Mouse (Mus musculus) limb, embryonic 10.5 days (tissue): ENCODE measurements at regions not wholly inside any gene's neighbourhood (a gene's known extent, or its start where the extent isn't known, plus 50 kb on each side); places are given as distances from the start of the nearest gene placed in this dataset.
"Not testable (repeated sequence)": the region's sequence is repeated elsewhere in the genome, so short reads cannot be mapped to it uniquely, and the experiment has no call there.

Experiments
- DNase-seq: peaks from one replicate; pipeline ENCODE4 v3.0.0-alpha.2; 2017; ENCODE audit warnings: low spot score
- H3K27ac ChIP-seq: fragments of 300-500 bp; sonication (generic); 2 replicates; pipeline ENCODE4 v1.5.1; 2016; ENCODE audit warnings: mild to moderate bottlenecking
- H3K27me3 ChIP-seq: fragments of 300-500 bp; sonication (generic); 2 replicates; pipeline ENCODE4 v1.6.1; 2016; ENCODE audit warnings: low read depth, mild to moderate bottlenecking; ENCODE audit not compliant: poor library complexity, severe bottlenecking
- H3K36me3 ChIP-seq: fragments of 300-500 bp; sonication (generic); 2 replicates; pipeline ENCODE4 v1.6.1; 2016; ENCODE audit warnings: mild to moderate bottlenecking, moderate library complexity
- H3K4me1 ChIP-seq: fragments of 300-500 bp; sonication (generic); 2 replicates; pipeline ENCODE4 v1.6.1; 2016
- H3K4me3 ChIP-seq: fragments of 300-500 bp; sonication (generic); 2 replicates; pipeline ENCODE4 v1.5.1; 2016; ENCODE audit warnings: mild to moderate bottlenecking, moderate library complexity
- H3K9me3 ChIP-seq: fragments of 300-500 bp; sonication (generic); replicated peaks from 2 replicates; pipeline ENCODE4 v1.6.1; 2016; ENCODE audit warnings: mild to moderate bottlenecking
- WGBS: fragments of 180-500 bp; shearing (Covaris S2); methylation state at CpG from one replicate; pipeline ENCODE4 v1.1.7; 2016; 5-methylcytosine and 5-hydroxymethylcytosine counted together

DNA sequence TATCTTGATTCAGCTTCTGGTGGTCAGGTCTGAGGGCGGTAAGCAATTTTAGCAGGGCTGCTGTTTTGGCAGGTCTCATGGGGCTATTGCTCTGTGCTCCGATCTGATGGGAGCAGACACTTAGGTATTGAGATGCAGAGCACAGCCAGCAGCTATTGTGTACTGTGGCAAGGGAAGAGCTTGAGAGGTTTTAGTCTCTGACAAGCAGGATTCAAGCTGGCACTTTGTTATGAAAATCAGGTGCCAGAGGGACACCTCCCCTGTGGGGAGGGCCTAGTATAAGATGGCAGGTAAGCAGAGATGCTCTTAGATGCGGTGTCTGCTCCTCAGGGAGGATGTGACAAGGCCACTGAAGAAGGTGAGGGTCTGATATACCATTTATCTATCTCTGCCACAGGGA lies 343.3 kb downstream of the Samd5 start:
- Histone ChIP-seq H3K27me3 (no peaks in the 10 kb centered on the region), H3K36me3 (no peaks in the 10 kb centered on the region), H3K4me1 (no peaks in the 10 kb centered on the region), H3K9me3 (no peaks in the 10 kb centered on the region), H3K27ac (no peak overlapping the region), H3K4me3 (no peak overlapping the region)
- no peak for DNase-seq
- 45% methylated on average over 3 of the region's 3 CpGs for WGBS

DNA sequence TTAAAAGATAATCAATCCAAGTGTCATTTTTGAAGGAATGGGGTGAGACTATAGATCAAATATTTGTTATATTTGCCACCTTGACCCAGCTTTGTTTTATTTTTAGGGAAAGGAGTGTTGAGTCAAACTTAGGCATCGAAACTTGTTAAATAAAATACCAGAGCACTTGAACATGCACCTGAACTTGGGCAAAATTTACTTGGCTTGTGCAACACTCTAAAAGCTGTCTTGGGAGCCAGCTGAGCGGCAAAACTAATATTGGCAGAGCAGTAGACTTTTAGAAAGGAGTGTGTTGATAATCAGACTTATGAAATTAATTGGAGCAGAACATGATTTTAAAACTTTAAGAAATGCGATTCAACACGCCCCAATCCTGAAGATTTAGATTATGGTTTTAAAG lies 346.7 kb downstream of the Samd5 start:
- Histone ChIP-seq H3K36me3 (no peaks in the 10 kb centered on the region), H3K9me3 (no peaks in the 10 kb centered on the region), H3K4me1 (no peaks in the 10 kb centered on the region), H3K4me3 (no peak overlapping the region), H3K27ac (no peak overlapping the region), H3K27me3 (no peaks in the 10 kb centered on the region)
- WGBS, result 95% methylated on average over 4 of the region's 4 CpGs
- no peak for DNase-seq

DNA sequence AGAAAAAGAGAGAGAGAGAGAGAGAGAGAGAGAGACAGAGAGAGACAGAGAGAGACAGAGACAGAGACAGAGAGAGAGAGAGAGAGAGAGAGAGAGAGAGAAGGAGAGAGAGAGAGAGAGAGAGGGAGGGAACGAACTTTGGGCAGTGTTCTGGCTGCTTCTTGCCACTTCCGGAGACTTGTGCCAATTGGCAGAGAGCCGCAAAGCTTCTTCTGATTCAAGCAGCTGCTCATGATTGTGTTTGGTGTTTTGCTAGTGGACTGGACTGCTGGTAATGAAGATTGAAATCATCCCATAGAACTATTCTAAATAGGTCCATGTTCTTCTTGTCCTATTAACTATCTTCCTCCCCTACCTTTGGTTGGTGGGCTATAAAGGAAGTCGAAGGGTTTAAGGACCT lies 347.1 kb downstream of the Samd5 start:
- WGBS, result 93% methylated on average over 4 of the region's 4 CpGs
- H3K4me3 ChIP-seq, H3K36me3 ChIP-seq, H3K27me3 ChIP-seq, H3K9me3 ChIP-seq, H3K27ac ChIP-seq, DNase-seq, H3K4me1 ChIP-seq: not testable (repeated sequence)

DNA sequence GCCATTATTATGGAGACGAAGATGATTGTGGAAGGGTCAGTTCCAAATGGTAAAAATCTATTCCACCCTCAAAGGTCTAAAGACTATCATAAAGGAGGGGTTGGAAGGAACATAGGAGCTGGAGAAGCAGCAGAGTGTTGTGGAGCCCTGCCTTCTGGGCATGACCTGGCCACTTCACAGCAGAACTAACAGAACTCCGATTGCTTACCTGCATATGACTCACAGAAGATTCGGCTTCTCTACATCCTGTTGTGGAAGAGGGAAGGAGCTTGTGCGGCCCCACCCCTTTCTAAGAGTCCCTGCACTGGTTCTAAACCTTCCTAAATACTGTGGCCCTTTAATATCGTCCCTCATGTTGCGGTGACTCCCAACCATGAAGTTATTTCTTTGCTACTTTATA lies 362.7 kb downstream of the Samd5 start:
- H3K4me3 ChIP-seq, result no peak overlapping the region
- H3K36me3 ChIP-seq, result no peaks in the 10 kb centered on the region
- no peaks in the 10 kb centered on the region for H3K27me3 ChIP-seq
- no peaks in the 10 kb centered on the region for H3K4me1 ChIP-seq
- no peaks in the 10 kb centered on the region for H3K9me3 ChIP-seq
- DNase-seq, result no peak
- WGBS, result 91% methylated on average over 6 of the region's 6 CpGs
- no peak overlapping the region for H3K27ac ChIP-seq

DNA sequence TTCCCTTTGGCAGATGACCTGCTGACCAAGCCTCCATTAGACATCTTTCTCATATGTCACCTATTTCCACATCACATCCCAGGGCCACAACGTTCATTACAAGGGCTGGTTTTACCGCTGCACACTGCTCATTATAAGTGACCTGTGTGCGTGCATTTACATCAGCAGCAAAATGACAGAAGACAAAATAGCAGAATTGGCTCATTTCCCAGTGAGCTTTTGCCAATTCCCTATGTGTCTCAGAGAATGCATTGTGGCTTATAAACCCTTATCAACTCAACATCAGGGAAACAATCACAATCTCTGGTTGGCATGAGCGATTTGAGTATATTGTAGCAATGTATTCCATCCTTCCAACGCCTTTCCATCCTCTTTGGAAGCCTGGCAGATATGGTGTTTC lies 364.7 kb downstream of the Samd5 start:
- H3K9me3 ChIP-seq, result no peaks in the 10 kb centered on the region
- no peak for DNase-seq

DNA sequence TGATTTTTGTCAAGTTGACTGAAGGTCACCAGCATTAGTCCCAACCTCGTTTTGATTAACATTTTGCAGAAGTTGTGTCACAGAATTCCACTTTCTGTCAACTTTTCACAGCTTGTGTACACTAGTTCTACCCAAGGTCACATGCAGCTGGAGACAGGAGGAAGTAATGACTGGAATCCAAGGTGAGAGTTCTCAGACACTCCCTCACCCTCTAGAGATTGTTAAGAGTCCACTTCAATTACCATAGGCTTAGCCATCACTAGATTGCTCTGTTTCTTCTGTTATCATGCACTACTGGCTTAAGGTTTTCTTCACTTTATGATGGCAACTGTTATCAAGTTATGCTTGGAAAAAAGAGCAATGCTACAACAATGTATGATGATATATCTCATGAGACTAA lies 379.0 kb downstream of the Samd5 start:
- no peaks in the 10 kb centered on the region for H3K36me3 ChIP-seq
- H3K4me3 ChIP-seq, result no peak overlapping the region
- no peaks in the 10 kb centered on the region for H3K27me3 ChIP-seq
- no peak for DNase-seq
- H3K27ac ChIP-seq, result no peak overlapping the region
- 68% methylated on average over 1 of the region's 1 CpGs for WGBS
- no peaks in the 10 kb centered on the region for H3K9me3 ChIP-seq
- H3K4me1 ChIP-seq, result no peaks in the 10 kb centered on the region

More for the DNA sequence above, 364.7 kb downstream of the Samd5 start:
- no peaks in the 10 kb centered on the region for H3K4me1 ChIP-seq
- 89% methylated on average over 5 of the region's 5 CpGs for WGBS
- no peak overlapping the region for H3K4me3 ChIP-seq
- H3K36me3 ChIP-seq, result no peaks in the 10 kb centered on the region
- no peaks in the 10 kb centered on the region for H3K27me3 ChIP-seq
- no peak overlapping the region for H3K27ac ChIP-seq

DNA sequence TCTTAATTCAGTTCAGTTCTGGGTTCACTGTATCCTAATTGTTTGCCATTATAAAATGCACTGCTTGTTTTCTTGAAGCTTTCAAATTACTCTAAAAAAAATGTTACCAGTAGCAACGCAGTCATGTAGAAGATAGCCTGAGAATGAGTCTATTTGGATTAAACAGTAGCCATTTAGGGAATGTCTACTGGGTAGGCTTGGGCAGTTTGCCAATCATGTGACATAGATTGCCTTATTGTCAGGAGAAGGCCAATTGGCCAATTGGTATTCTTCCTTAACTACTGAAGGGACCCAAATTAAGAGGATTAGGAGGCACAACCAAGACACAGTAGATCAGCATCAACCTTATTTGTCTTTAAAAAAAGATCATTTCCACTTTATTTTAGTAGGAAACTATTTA lies 379.7 kb downstream of the Samd5 start:
- Histone ChIP-seq H3K27ac (no peak overlapping the region), H3K36me3 (no peaks in the 10 kb centered on the region), H3K27me3 (no peaks in the 10 kb centered on the region), H3K9me3 (no peaks in the 10 kb centered on the region), H3K4me3 (no peak overlapping the region), H3K4me1 (no peaks in the 10 kb centered on the region)
- 93% methylated on average over 1 of the region's 1 CpGs for WGBS
- no peak for DNase-seq

DNA sequence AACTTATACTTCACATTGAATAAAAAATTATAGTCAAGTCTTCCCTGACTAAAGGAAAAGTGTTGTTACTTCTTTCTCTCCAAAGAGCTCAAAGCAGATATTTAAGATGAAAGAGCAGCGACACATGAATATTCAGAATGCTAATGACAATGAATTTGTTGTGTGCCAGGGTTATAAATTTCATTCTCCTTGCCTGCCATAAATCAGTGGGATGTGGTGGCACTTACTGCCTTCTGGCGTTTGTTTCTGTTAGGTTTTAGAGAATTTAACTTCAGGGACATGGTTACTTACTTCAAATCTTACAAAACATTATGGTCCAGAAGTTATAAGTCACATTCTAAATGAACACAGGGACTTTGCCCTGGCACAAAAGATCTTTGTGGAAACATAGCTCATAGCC lies 380.4 kb downstream of the Samd5 start:
- no peaks in the 10 kb centered on the region for H3K36me3 ChIP-seq
- no peak overlapping the region for H3K27ac ChIP-seq
- no peaks in the 10 kb centered on the region for H3K27me3 ChIP-seq
- no peaks in the 10 kb centered on the region for H3K9me3 ChIP-seq
- no peaks in the 10 kb centered on the region for H3K4me1 ChIP-seq
- WGBS, result 59% methylated on average over 2 of the region's 2 CpGs
- DNase-seq, result no peak
- H3K4me3 ChIP-seq, result no peak overlapping the region

DNA sequence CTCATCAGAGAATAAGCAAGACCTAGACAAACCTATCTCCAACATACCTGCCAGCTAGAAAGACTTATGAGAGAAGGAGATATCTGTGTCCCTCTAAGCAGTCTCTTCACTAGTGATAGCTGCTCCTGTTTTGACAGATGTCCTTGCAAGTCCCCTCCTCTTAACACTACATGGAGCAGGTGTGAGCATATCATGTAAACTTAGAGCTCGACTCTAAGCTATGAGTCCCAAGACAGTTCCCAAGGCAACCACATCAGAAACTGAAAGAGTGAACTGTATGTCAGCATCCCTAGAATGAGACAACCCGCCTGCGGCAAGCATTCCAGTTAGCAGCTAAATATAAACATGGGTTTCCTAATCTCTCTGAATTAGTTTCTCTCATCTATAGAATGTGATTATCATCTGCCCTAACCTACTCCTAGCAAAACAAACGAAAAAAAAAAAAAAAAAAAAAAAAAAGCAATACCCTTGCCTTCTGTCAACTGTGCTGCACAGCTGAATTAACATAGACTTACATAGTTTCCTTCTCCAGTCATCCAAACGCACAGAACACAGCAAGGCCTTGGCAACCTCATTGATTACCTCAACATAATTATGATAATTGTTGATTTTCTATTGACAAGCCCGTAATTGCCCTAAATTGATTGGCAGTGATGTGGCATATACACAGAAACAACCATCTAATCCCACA lies 383.4 kb downstream of the Samd5 start:
- Histone ChIP-seq H3K36me3 (no peaks in the 10 kb centered on the region), H3K4me1 (no peaks in the 10 kb centered on the region), H3K9me3 (no peaks in the 10 kb centered on the region), H3K27me3 (no peaks in the 10 kb centered on the region), H3K27ac (no peak overlapping the region), H3K4me3 (no peak overlapping the region)
- WGBS, result 72% methylated on average over 6 of the region's 6 CpGs
- DNase-seq, result no peak

DNA sequence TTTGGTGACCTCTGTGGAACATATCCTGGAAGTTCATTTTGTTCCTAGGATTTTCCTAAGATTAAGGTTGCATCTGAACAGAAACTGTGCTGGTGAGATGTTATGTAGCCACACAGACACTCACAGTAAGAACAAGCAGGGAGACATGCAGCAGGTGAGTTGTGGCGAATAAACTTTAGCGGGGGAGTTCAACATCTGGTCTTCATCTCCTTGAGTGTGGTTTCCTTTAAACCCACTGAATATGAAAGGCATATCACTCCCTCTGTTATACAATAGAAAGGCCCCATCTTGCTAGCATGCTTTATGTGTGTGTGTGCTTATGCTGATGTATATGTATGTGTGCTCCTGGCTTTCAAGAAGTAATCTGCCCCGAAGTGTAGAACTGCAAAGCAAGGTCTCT lies 387.1 kb upstream of the Sash1 start:
- Histone ChIP-seq H3K36me3 (no peaks in the 10 kb centered on the region), H3K27me3 (no peaks in the 10 kb centered on the region), H3K9me3 (no peaks in the 10 kb centered on the region), H3K4me1 (peaks cover 13% of the 10 kb centered on the region), H3K4me3 (no peak overlapping the region), H3K27ac (0 out of 2 replicates have a peak overlapping the region, but pooled peaks have one; percentile 8)
- WGBS, result 81% methylated on average over 3 of the region's 3 CpGs
- DNase-seq, result no peak

DNA sequence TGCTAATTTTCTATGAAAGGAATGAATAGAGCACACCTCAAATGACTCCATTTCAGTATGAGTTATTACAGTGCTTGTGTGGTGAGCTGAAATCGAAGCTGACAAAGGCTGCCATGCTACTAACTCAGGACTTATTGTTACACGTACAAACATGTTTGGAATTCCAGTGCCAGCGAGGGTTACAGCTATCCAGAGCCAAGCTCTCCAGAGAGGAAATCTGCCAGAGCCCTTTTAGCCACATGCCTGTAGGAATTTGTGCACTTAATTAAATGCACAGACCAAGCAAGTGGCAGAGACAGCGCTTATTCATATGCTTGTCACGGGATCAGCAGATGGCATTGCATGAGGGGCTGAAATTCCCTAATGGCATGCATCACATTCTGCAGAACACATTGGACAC lies 386.4 kb upstream of the Sash1 start:
- Histone ChIP-seq H3K4me3 (no peak overlapping the region), H3K27ac (no peak overlapping the region), H3K4me1 (peaks cover 13% of the 10 kb centered on the region), H3K36me3 (no peaks in the 10 kb centered on the region), H3K9me3 (no peaks in the 10 kb centered on the region), H3K27me3 (no peaks in the 10 kb centered on the region)
- peak; percentile 35 for DNase-seq
- 66% methylated on average over 5 of the region's 5 CpGs for WGBS

DNA sequence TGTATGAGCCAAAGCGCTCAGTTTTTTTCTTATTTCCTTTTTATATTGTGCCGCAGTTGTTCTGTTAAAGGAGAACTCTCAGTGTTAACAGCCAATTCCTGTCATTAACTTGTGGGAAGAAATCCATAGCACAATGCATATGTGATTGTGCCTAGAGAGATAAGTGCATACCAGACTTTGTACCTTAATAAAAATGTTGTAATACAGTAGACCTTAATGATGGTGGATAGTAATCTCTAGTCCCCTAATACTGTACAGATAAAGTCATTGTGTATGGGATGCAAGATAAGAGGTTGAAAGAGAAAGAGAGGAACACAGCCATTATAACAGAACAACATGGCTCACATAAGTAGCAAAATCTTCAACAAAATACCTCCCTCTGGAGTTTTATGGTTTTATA lies 379.7 kb upstream of the Sash1 start:
- no peak for DNase-seq
- H3K36me3 ChIP-seq, result no peaks in the 10 kb centered on the region
- H3K4me1 ChIP-seq, result no peaks in the 10 kb centered on the region
- no peaks in the 10 kb centered on the region for H3K27me3 ChIP-seq
- H3K27ac ChIP-seq, result no peak overlapping the region
- WGBS, result 99% methylated on average over 2 of the region's 2 CpGs
- no peak overlapping the region for H3K4me3 ChIP-seq
- no peaks in the 10 kb centered on the region for H3K9me3 ChIP-seq

DNA sequence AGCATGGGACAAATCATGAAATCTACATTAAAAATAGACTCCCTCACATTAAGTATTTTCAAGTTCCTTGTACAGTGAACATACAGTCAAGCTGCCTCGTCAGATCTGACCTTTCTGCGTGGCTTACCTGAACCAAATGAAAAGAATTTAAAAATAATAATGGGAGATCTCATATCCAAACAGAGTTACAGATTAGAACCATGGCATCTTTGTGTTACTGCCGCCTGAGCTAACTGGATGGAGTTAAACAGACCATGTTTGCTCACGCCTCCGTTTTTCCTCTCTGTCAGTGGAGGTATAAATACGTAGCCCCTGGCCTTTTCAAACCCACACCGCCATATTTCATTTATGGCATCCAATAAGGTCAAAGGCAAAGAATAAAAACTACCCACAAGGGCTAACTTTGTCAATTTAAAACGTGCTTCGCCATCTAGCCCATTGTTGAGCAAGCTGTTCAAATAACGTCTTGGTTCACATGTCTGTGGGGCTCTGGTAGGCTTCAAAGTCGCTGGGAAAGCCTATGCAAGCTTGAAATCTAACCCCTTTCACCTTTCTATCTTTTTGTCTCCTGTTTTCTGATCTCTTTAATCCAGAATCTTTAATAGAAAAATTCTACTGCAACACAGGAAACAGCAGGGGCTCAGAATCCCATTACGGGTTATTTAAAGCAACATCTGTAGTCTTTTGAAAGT lies 378.6 kb upstream of the Sash1 start:
- Histone ChIP-seq H3K4me1 (no peaks in the 10 kb centered on the region), H3K27ac (no peak overlapping the region), H3K4me3 (no peak overlapping the region), H3K27me3 (no peaks in the 10 kb centered on the region), H3K9me3 (no peaks in the 10 kb centered on the region), H3K36me3 (no peaks in the 10 kb centered on the region)
- no peak for DNase-seq
- 85% methylated on average over 12 of the region's 12 CpGs for WGBS

DNA sequence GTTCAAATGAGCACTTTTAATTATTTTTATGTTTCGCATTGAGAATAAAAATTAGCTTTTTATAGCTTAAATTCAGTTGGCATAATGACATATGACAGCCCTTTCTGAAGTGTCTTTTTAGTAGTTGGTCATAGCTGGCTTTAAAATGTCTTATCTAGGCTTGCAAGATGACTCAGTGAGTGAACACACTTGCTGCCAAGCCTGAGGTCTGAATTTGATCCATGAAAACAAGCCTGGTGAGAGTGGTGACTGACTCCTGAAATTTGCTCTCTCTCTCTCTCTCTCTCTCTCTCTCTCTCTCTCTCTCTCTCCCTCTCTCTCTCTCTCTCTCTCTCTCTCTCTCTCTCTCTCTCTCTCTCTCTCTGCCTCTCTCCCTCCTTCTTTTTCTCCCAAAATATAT lies 372.8 kb upstream of the Sash1 start:
- no peak overlapping the region for H3K4me3 ChIP-seq
- H3K4me1 ChIP-seq, result no peaks in the 10 kb centered on the region
- DNase-seq, result no peak
- H3K27me3 ChIP-seq, result no peaks in the 10 kb centered on the region
- H3K27ac ChIP-seq, result no peak overlapping the region
- H3K9me3 ChIP-seq, result no peaks in the 10 kb centered on the region
- 98% methylated on average over 1 of the region's 1 CpGs for WGBS
- H3K36me3 ChIP-seq, result no peaks in the 10 kb centered on the region
